Mouse (Mus musculus): Measurements from ENCODE around the gene Pbx3.

Gene Pbx3

GRCm38 (mm10) chr2:34372305-34373301 lies at the start of gene Pbx3:
Gene Pbx3, minus strand, starts transcription at chr2:34373142.
- peak; percentile 85 for ATAC-seq (ENCODE audit: low TSS enrichment)

GRCm38 (mm10) chr2:34420256-34420655 lies 47.3 kb upstream of the Pbx3 start:
- no peak for ATAC-seq (ENCODE audit: low TSS enrichment)

DNA sequence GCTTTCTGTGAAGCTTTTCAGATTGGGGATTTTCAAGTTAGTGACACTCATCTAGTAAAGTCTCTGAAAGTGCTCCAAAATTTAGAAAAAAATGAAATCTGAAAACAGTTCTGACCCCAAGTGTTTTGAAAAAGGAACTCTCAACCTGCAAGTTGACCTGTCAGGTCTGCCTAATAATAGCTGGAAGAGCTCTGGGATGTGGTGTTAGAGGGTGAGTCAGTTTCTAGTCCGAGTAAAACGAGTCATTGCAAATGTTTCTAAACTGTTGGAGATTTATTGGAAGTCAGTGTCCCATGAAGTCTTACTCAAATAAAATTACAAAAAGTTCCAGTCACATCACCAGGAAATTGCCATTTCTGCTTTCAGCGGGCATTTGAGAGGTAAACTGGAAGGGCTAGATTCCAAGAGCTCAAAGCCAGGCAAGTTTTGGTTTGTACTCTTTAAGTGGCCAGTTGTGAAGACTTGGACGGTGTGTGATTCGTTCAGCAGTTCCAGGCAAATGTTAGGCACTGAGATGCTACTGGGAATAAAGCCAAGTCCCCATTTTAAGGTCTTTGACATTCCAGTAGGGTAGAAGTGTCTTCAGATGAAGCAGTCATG lies 36.9 kb upstream of the Pbx3 start:
- no peak for ATAC-seq (ENCODE audit: low TSS enrichment)

- ATAC-seq (ENCODE audit: low TSS enrichment), result no peak
Measured at GRCm38 (mm10) chr2:34408341-34408740, 35.4 kb upstream of the Pbx3 start.

- ATAC-seq (ENCODE audit: low TSS enrichment), result no peak
Measured at GRCm38 (mm10) chr2:34407596-34407995, 34.7 kb upstream of the Pbx3 start.

GRCm38 (mm10) chr2:34406601-34407464 lies 33.9 kb upstream of the Pbx3 start, which contains the start of gene Mapkap1:
Gene Mapkap1, plus strand, starts transcription at chr2:34406771.
- ATAC-seq (ENCODE audit: low TSS enrichment), result peak; percentile 100

DNA sequence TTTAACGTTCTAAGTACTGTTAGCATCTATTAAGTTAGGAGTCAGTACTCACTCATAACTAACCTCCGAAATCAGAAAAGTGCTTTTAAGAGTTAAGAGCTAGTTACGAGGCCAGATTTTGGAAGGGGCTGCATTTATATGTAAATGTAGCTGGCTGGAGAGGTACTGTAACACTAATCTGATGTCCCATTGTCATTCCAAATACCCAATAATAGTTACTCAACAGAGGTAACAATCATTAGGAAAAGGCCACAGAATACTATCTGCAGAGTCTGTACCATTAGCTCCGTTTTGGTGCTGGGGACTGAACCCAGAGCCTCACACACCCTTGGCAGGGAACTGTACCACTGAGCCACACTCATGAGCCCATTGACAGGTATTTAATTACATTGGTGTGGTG lies 26.6 kb upstream of the Pbx3 start:
- ATAC-seq (ENCODE audit: low TSS enrichment), result no peak

- no peak for ATAC-seq (ENCODE audit: low TSS enrichment)
Measured at GRCm38 (mm10) chr2:34378930-34379329, 6.0 kb upstream of the Pbx3 start.

DNA sequence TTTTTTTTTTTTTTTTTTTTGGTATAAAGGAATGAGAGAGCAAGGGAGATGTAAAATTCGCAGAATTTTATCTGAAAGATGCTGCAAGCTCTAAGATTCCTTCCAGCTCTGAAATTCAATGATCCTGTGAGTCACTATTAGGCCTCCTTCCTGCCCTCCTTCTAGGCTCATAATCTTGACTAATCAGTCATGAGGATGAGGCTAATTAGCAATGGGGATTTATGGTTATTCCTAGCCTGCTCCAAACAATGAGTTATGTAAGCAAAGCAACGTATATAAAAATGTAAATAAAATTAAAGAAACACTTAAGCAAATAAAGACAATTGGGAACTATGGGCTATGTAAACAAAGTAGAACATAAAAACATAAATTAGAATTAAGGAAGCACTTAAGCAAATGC lies 1.4 kb upstream of the Pbx3 start:
- ATAC-seq (ENCODE audit: low TSS enrichment), result no peak

DNA sequence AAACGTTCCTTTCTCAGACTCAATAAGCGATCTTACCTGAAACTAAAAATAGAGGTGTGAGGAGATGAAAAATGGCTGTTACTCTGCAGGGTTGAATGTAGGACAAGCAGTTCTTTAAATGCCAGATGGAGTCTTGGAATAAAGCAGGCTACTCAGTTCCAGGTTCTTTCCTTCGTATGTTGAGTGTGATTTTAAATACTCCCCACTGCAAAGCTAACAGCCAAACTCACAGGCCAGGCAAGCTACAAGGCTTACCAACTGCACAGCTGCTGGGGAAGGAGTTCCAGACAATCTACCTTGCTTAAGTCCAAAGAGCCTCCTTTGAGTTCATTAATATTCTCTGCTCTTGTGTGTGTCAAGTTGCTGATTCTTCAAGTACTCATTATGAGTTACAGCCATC lies 944 bp upstream of the Pbx3 start:
- ATAC-seq (ENCODE audit: low TSS enrichment), result peak; percentile 28; the same call in 1 of the 2 replicates

DNA sequence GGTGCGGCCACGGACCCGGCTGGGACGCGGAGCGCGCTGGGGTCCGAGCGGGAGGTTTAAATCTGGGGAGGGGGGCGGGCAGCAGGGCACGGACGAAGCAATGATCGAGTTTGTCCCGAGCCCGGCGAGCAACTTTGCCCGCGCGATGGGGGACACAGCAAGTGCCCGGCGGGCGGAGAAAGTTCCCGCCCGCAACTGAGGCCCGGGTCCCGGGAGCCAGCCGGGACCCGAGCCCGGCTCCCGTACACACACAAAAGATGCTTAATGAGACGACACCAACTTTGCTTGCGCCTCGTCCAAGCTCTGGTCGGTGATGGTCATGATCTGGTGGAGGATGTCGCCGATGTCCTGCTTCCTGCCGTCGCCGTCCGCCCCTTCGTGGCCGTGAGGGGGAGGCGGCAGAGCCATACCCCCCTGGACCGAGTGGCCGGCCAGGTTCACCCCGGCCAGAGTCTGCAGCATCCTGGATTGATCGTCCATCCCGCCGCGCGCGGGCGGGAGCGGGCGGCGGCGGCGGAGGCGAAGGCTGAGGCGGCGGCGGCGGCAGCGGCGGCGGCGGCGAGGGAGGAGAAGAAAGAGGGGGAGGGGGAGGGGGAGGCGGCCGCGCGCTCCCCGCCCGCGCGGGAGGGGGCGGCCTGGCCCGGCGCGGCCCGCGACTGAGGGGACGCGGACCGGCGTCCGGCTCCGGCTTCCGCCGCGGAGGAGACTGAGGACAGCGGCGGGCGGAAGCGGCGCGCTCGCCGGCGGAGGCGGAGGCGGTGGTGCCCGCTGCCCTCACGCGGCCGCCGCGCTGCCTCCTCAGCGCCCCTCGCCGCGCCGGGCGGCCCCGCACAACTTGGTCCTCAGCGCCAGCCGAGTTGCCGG lies 1.3 kb downstream of the Pbx3 start:
- ATAC-seq (ENCODE audit: low TSS enrichment), result peak; percentile 28

- no peak for ATAC-seq (ENCODE audit: low TSS enrichment)
Measured at GRCm38 (mm10) chr2:34370725-34371440, 2.1 kb downstream of the Pbx3 start.

DNA sequence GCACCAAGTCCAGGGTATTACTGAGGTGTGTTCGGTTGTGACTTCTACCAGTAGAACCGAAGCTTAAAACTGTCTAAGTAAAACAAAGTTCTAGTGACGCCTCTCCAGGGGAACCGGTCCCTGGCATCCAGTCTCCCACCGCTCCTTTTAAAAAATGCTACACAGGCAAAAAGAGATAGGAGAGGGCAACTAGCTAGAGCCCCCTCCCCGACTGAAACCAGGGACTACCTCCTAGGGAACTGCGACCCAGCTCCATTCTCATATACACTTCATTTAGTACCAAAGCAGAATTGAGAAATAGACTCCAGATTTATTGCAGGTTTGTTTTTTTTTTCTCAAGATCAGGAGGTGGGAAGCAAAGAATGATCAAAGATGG lies 2.6 kb downstream of the Pbx3 start:
- no peak for ATAC-seq (ENCODE audit: low TSS enrichment)

DNA sequence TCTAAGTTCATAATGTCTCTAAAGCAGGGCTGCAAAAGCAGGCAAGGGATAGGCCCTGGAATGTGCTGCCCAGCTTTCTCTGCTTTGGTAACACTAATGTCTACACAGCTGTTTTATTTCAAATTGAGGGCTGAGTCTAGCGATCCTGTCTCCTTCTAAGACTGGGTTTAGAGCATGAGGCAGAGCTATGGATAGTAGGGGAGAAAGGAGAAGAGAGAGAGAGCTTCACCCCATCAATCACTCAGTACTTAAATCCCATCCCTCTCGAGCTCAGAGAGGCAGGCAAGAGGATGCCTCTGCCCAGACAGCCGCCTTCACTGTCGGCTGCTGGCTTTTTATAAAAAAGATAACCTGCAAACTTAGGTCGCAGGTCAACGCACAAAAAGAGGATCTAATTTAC lies 4.5 kb downstream of the Pbx3 start:
- no peak for ATAC-seq (ENCODE audit: low TSS enrichment)

DNA sequence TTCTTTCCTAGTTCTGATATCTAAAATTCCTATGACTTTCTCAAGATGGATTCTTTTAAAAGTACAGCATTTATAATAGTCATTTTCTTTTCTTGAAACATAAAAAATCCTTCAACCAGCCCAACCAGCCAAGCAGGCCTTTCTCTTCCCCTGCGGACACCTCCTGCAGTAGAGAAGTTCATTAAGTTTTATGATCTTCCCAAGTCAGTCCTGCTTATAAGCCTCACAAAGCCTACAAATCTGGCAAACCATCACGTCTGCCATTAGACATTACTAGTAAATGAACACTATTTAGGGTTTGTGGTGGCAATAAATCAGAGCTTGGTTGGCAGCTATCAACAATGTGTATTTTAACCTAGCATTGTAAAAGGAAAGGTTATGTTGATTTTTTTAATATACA lies 5.9 kb downstream of the Pbx3 start:
- no peak for ATAC-seq (ENCODE audit: low TSS enrichment)

- no peak for ATAC-seq (ENCODE audit: low TSS enrichment)
Measured at GRCm38 (mm10) chr2:34363678-34364077, 9.3 kb downstream of the Pbx3 start.

DNA sequence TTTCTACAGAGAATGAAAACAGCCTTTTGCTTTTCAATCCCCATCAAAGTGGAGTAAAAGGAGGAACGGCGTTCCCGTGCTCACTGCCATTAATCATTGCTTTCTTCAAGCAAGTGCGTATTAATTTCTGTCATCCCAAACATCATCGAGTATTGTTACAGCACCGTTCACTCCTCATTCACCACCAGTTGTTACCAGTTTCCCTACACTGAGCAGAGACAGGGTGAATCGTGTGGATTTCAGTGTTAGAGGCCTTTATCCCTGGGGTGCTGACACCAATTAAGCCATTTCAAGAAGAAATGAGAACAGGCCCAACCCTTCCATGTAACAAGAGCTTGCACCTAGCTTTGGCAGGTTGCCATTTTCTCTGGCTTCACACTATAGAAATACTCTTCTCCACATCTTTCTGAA lies 17.1 kb downstream of the Pbx3 start:
- ATAC-seq (ENCODE audit: low TSS enrichment), result no peak

DNA sequence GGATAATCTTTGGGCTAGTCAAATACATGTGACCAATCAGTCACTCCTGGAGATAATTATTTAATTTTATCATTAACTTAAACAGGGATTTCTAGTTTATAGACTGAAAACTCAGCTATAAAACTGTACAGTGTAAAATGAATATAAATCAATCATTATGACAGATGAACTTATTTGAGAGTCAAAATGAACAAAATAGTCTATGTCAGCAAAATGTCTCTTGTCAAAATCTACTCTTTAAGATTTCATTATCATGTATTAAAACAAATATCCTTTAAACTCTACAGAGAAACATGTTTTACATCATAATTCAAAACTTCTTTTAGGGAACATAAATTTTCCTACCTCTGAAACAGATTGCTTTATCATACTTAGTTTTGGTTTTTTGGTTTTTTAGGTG lies 20.9 kb downstream of the Pbx3 start:
- no peak for ATAC-seq (ENCODE audit: low TSS enrichment)

DNA sequence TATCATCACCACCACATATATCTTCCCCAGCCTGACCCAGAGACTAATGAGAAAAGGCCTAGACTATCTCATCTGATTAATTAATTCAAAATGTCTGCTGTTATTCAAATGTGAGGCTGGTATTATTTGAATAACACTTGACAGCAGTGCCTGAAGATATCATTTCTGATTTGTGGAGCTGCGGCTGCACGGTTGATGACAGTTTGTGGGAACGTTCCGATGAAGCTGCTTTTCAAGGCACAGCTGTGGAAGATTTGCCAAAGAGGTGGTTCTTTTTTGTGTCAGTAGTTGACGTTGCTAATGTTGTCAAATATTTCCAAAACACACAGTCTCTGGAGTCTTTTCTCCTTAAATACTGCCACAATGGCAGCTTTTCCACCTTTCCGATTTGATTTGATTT lies 25.8 kb downstream of the Pbx3 start:
- ATAC-seq (ENCODE audit: low TSS enrichment), result no peak

DNA sequence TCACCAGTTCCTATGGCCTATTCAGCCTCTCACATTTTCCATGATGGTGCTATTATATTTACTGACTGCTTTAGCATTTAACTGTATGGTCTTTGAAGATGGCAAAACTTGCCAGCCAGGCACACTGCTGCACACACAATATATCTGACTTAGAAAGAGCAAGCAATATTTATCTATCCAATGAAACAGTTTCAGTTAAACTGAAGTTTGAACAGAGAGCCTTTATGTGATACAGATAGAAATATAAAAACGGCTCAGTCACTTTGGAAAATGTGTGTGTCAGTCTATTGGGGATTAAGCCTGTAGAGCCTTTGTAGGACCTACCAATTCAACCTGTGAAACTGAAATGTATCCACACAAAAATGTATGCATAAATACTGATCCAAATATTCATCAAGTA lies 74.3 kb downstream of the Pbx3 start:
- ATAC-seq (ENCODE audit: low TSS enrichment), result no peak

GRCm38 (mm10) chr2:34298202-34298601 lies 74.7 kb downstream of the Pbx3 start:
- ATAC-seq (ENCODE audit: low TSS enrichment), result no peak
